Mouse (Mus musculus) G1E (cell line): ENCODE measurements around the gene Gm30191. TPM values are rescaled to one million over a fixed set of nuclear protein-coding genes. Genes with fewer than 3 reads are reported as not detected.
A peak's percentile ranks its signal among the peaks of the same experiment; 100 is the strongest.

ENCODE experiments used
- ATAC-seq: 2 replicates; pipeline ENCODE4 v1.8.0; 2016; ENCODE audit warnings: mild to moderate bottlenecking; ENCODE audit not compliant: insufficient number of reproducible peaks, poor library complexity, low FRiP score, severe bottlenecking; ENCODE audit errors: extremely low read depth
- DNase-seq: peaks from one replicate; pipeline ENCODE4 v3.0.0; 2012; ENCODE audit warnings: low spot score
- H3K27me3 ChIP-seq: 2 replicates; pipeline ENCODE4 v1.6.1; 2012; ENCODE audit warnings: mild to moderate bottlenecking, low read length, inconsistent platforms; ENCODE audit not compliant: insufficient read depth
- H3K36me3 ChIP-seq: replicated peaks from 2 replicates; pipeline ENCODE3; 2012; ENCODE audit warnings: mild to moderate bottlenecking, inconsistent platforms
- H3K4me1 ChIP-seq: 2 replicates; pipeline ENCODE4 v1.6.1; 2012; ENCODE audit warnings: low read depth, low read length, inconsistent platforms, mixed read lengths; ENCODE audit not compliant: insufficient read depth
- H3K4me3 ChIP-seq: 2 replicates; pipeline ENCODE4 v1.5.1; 2012; ENCODE audit warnings: low read depth, mild to moderate bottlenecking, inconsistent platforms, low read length, moderate library complexity, mixed read lengths
- H3K9me3 ChIP-seq: replicated peaks from 2 replicates; pipeline ENCODE4 v1.6.1; 2012; ENCODE audit warnings: inconsistent platforms
- CTCF ChIP-seq: IDR thresholded peaks from 2 replicates; pipeline ENCODE4 v1.5.1; 2012; ENCODE audit warnings: low read depth, low read length, inconsistent platforms, mixed read lengths
- GATA1 ChIP-seq: IDR thresholded peaks from 2 replicates; pipeline ENCODE4 v1.6.1; 2012; ENCODE audit warnings: borderline replicate concordance, low read length, inconsistent platforms, mixed read lengths
- GATA2 ChIP-seq: IDR thresholded peaks from 2 replicates; pipeline ENCODE4 v1.6.1; 2012; ENCODE audit warnings: low read depth, low read length, inconsistent platforms, borderline replicate concordance
- POLR2AphosphoS5 ChIP-seq: IDR thresholded peaks from 2 replicates; pipeline ENCODE4 v1.6.1; 2012; ENCODE audit warnings: low read depth, low read length, inconsistent platforms; ENCODE audit not compliant: insufficient replicate concordance
- TAL1 ChIP-seq: conservative IDR thresholded peaks from 2 replicates; pipeline ENCODE4 v1.6.1; 2012; ENCODE audit warnings: low read depth, low read length, inconsistent platforms, mixed read lengths
- polyA plus RNA-seq: library from polyadenylated mRNA; stranded (reverse); fragments of >175 nt; gene quantifications from 2 replicates; pipeline ENCODE4 v1.2.3, GENCODE M21; 2012
- total RNA-seq, 2 experiments: library from RNA; stranded (forward) in 1 of 2; stranded (reverse) in 1 of 2; fragments of 200-1000 nt in 1 of 2; fragments of >200 nt in 1 of 2; fragmentation: Nextera tagmentation in 1 of 2; gene quantifications; 2 replicates each; pipeline ENCODE4 v1.2.3; 2014 to 2017

Gene Gm30191
- total and polyA plus RNA-seq, 3 experiments = not detected

GRCm38 (mm10) chr4:134256407-134257197 is 9.9 kb downstream of the Gm30191 start:
- Histone ChIP-seq H3K9me3 (peaks cover 4% of the 10 kb centered on the region; the same call in 1 of the 2 replicates), H3K4me1 (peaks cover 8% of the 10 kb centered on the region), H3K36me3 (no peaks in the 10 kb centered on the region), H3K27me3 (peaks cover 69% of the 10 kb centered on the region), H3K4me3 (no peak overlapping the region)
- DNase-seq (no peak), ATAC-seq (no peak)
- TF ChIP-seq GATA2 (no peak), GATA1 (no peak), CTCF (no peak), TAL1 (no peak), POLR2AphosphoS5 (no peak)

DNA sequence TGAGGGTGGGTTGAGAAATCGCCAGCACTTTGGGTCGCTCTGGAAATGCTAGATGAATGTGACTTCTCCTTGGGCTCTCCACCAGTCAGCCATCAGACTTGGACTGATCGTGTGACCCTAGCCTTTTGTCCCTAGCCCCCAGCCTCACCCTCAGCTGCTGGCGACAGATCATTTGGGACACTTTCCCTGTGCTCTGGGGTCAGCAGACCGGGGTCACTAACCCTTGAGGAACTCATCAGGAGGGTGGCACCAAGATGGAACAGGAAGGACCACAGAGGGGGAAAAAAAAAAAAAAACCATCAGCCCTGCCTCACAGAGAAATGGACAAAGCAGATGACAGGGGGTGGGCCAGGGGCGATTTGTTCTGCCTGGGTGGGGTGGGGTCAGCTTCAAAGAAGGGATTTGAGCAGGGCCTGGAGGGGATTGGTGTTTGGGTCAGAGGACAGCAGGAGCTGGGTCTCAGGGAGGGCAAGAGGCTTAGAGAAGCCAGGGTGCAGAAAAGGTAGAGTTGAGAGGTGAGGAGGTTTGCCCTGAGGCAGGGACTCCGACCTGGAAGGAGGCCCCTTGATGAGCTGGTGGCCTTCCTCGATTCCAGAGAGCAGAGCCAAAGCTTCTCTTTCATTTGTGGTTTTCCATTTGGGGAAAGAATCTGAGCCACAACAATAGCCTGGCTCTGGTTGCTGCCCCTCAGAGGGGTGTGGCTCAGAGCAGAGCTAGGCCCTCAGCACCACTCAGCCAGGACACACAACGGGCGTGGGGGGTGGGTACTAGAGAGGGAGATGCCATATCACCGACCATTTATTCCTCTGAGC is 10.7 kb downstream of the Gm30191 start:
- no peak for TF ChIP-seq POLR2AphosphoS5
- no peak for TF ChIP-seq GATA1
- no peak for TF ChIP-seq GATA2
- no peak for TF ChIP-seq CTCF
- TF ChIP-seq TAL1 = no peak
- DNase-seq = no peak
- Histone ChIP-seq H3K4me3 (no peak overlapping the region), H3K4me1 (peaks cover 2% of the 10 kb centered on the region; the same call in 1 of the 2 replicates), H3K36me3 (no peaks in the 10 kb centered on the region), H3K27me3 (peaks cover 69% of the 10 kb centered on the region), H3K9me3 (0 out of 2 replicates have a peak, but pooled peaks cover 3% of the 10 kb centered on the region)
- ATAC-seq = no peak

GRCm38 (mm10) chr4:134258354-134258753 is 11.6 kb downstream of the Gm30191 start:
- peaks cover 2% of the 10 kb centered on the region; the same call in 1 of the 2 replicates for H3K4me1 ChIP-seq
- DNase-seq (no peak), ATAC-seq (no peak)
- TF ChIP-seq CTCF (no peak), GATA1 (no peak), TAL1 (no peak), POLR2AphosphoS5 (no peak), GATA2 (no peak)
- H3K9me3 ChIP-seq = 0 out of 2 replicates have a peak, but pooled peaks cover 3% of the 10 kb centered on the region
- no peak overlapping the region for H3K4me3 ChIP-seq
- no peaks in the 10 kb centered on the region for H3K36me3 ChIP-seq
- H3K27me3 ChIP-seq = peaks cover 61% of the 10 kb centered on the region

GRCm38 (mm10) chr4:134263191-134263590 is 16.5 kb downstream of the Gm30191 start:
- ATAC-seq = no peak
- Histone ChIP-seq H3K27me3 (peaks cover 31% of the 10 kb centered on the region), H3K9me3 (peaks cover 8% of the 10 kb centered on the region), H3K4me3 (no peak overlapping the region), H3K36me3 (no peaks in the 10 kb centered on the region), H3K4me1 (no peaks in the 10 kb centered on the region)
- DNase-seq = no peak
- TF ChIP-seq TAL1 (no peak), CTCF (peak; percentile 76)

DNA sequence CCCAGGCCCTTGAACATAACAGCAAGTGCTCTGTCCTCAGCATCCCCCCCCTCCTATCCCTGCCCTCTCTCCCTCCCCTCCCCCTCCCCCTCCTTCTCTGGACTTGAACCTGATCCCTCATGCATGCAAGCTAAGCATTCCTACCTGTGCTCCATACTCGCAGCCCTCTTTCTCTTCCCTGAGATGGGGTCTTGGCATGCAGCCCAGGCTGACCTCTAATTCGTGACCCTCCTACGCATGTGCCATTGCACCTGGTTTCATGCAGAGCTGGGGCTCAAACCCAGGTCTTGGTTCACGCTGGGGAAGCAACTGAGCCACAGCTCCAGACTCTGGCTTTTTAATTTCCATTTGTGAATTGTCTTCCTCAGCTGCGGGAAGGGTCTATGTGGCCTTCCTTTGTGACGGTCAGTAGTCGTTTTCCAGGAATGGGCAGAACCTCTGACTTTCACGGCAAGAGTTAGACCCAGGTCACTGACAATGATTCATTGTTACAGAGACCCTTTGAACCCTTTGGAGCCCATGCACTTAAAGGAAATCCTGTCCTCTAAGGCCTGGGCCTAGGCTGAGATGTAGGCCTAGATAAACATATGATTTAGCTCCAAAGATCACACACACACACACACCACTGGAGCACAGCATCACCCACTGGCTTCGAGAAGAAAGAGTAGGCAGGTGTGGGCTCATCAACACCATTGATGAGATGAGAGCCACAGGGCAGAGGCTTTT is 19.3 kb downstream of the Gm30191 start:
- Histone ChIP-seq H3K9me3 (peaks cover 8% of the 10 kb centered on the region), H3K4me3 (no peak overlapping the region), H3K4me1 (no peaks in the 10 kb centered on the region), H3K36me3 (no peaks in the 10 kb centered on the region), H3K27me3 (peaks cover 23% of the 10 kb centered on the region)
- TF ChIP-seq GATA2 (no peak), TAL1 (no peak), POLR2AphosphoS5 (no peak), GATA1 (no peak), CTCF (no peak)
- ATAC-seq = no peak
- DNase-seq = no peak

GRCm38 (mm10) chr4:134268102-134268655 is 21.4 kb downstream of the Gm30191 start:
- Histone ChIP-seq H3K9me3 (peaks cover 5% of the 10 kb centered on the region), H3K4me1 (peaks cover 13% of the 10 kb centered on the region), H3K4me3 (no peak overlapping the region), H3K27me3 (peaks cover 12% of the 10 kb centered on the region), H3K36me3 (no peaks in the 10 kb centered on the region)
- no peak for DNase-seq
- no peak for ATAC-seq
- TF ChIP-seq GATA1 = no peak
- TF ChIP-seq TAL1 = no peak
- no peak for TF ChIP-seq CTCF
- TF ChIP-seq GATA2 = no peak
- no peak for TF ChIP-seq POLR2AphosphoS5
